ENCODE assay signal across 8 mouse cellular contexts in genomic region chr7:140955758-140956555, GRCm38 (mm10). TPM values are rescaled to one million over a fixed set of nuclear protein-coding genes. Genes with fewer than 3 reads are reported as not detected.
DNase-seq lines count a peak whose midpoint lies in the region; ATAC-seq and TF ChIP-seq lines count a peak whose summit lies in the region.

TSS of gene Gm45717 (minus strand) at chr7:140955937.
TSS of gene Ifitm2 (minus strand) at chr7:140955987.

- no peak for TF ChIP-seq CTCF in layer of hippocampus, adult 2 months (conservative IDR thresholded peaks at IDR 0.05)

- H3K36me3 ChIP-seq in intestine, embryonic 15.5 days: 0 out of 2 replicates have a peak, but pooled peaks cover 3% of the 10 kb centered on the region
- H3K36me3 ChIP-seq in liver, embryonic 13.5 days: 0 out of 2 replicates have a peak, but pooled peaks cover 4% of the 10 kb centered on the region

- peak within 1 kb of the TSS; percentile 63 for H3K9ac ChIP-seq in intestine, embryonic 15.5 days
- H3K9ac ChIP-seq in liver, embryonic 13.5 days: peak within 1 kb of the TSS; percentile 68

- H3K4me1 ChIP-seq in intestine, embryonic 15.5 days (replicated peaks): peaks cover 42% of the 10 kb centered on the region
- H3K4me1 ChIP-seq in liver, embryonic 13.5 days (replicated peaks): peaks cover 50% of the 10 kb centered on the region

- H3K27me3 ChIP-seq in intestine, embryonic 15.5 days (replicated peaks): no peaks in the 10 kb centered on the region
- no peaks in the 10 kb centered on the region for H3K27me3 ChIP-seq in liver, embryonic 13.5 days

- H3K9me3 ChIP-seq in intestine, embryonic 15.5 days: no peaks in the 10 kb centered on the region
- H3K9me3 ChIP-seq in liver, embryonic 13.5 days (replicated peaks): no peaks in the 10 kb centered on the region

- DNase-seq in layer of hippocampus, adult 2 months (ENCODE audit: low spot score in 2 of 2): peak in 1 of 2 experiments; percentile 23
- no peak for DNase-seq in layer of hippocampus, postnatal 10 days (ENCODE audit: low spot score in 2 of 2)
- peak; percentile 90 for DNase-seq in embryo, embryonic 10 days (ENCODE audit: low spot score)
- DNase-seq in liver, embryonic 13.5 days: peak; percentile 27
- DNase-seq in neural tube, embryonic 10.5 days (ENCODE audit: extremely low spot score, low spot score): peak; percentile 54
- no peak for DNase-seq in T-cell, adult 2 months (ENCODE audit: low spot score)

- peak within 1 kb of the TSS; percentile 65 for H3K27ac ChIP-seq in layer of hippocampus, adult 2 months
- peak within 1 kb of the TSS; percentile 95 for H3K27ac ChIP-seq in intestine, embryonic 15.5 days
- peak within 1 kb of the TSS; percentile 83 for H3K27ac ChIP-seq in liver, embryonic 13.5 days

- H3K4me3 ChIP-seq in layer of hippocampus, adult 2 months: peak within 1 kb of the TSS; percentile 35
- peak within 1 kb of the TSS; percentile 60 for H3K4me3 ChIP-seq in intestine, embryonic 15.5 days (replicated peaks)
- H3K4me3 ChIP-seq in liver, embryonic 13.5 days (replicated peaks): peak within 1 kb of the TSS; percentile 60

- 4% methylated on average over 11 of the region's 11 CpGs for WGBS in intestine, embryonic 15.5 days
- WGBS in liver, embryonic 13.5 days (ENCODE audit: insufficient replicate concordance): 13% methylated on average over 11 of the region's 11 CpGs

- peak within 1 kb of the TSS; percentile 84 for H3K4me2 ChIP-seq in intestine, embryonic 15.5 days (replicated peaks)
- H3K4me2 ChIP-seq in liver, embryonic 13.5 days: peak within 1 kb of the TSS; percentile 66

- peak; percentile 67 for ATAC-seq in granulocyte monocyte progenitor cell, adult 5-6 weeks (replicated peaks; ENCODE audit: poor library complexity, severe bottlenecking)
- peak; percentile 92 for ATAC-seq in intestine, embryonic 15.5 days
- ATAC-seq in liver, embryonic 13.5 days (ENCODE audit: low read depth): peak; percentile 71

RNA-seq across cellular contexts. Expression of gene Gm45717, which starts in this region (rescaled TPM):
- total RNA-seq in layer of hippocampus, adult 2 months (2021): not detected
- not detected for total RNA-seq in layer of hippocampus, postnatal 10 days (2021)
- not detected in 2 replicates for total RNA-seq in granulocyte monocyte progenitor cell, adult 5-6 weeks (2014; fragmentation: Nextera tagmentation)
- not detected in 2 replicates for total RNA-seq in granulocyte monocyte progenitor cell, adult 5-6 weeks (2017)
- polyA plus RNA-seq in intestine, embryonic 15.5 days (2015; fragmentation: Nextera tagmentation; extraction: Ambion mirVana): 0.69 TPM in 1 of 2 replicates, not detected in the other
- polyA plus RNA-seq in liver, embryonic 13.5 days (2015; fragmentation: Nextera tagmentation; extraction: Ambion mirVana): not detected in 2 replicates

RNA-seq across cellular contexts. Expression of gene Ifitm2, which starts in this region (rescaled TPM):
- total RNA-seq in layer of hippocampus, adult 2 months (2021): 10 to 100 TPM; 13.0 to 16.3 TPM
- total RNA-seq in layer of hippocampus, postnatal 10 days (2021): 10 to 100 TPM; 20.3 to 27.0 TPM
- total RNA-seq in granulocyte monocyte progenitor cell, adult 5-6 weeks (2014; fragmentation: Nextera tagmentation): 555 and 581 TPM in 2 replicates
- 354 and 388 TPM in 2 replicates for total RNA-seq in granulocyte monocyte progenitor cell, adult 5-6 weeks (2017)
- 1,251 and 1,347 TPM in 2 replicates for polyA plus RNA-seq in intestine, embryonic 15.5 days (2015; fragmentation: Nextera tagmentation; extraction: Ambion mirVana)
- polyA plus RNA-seq in liver, embryonic 13.5 days (2015; fragmentation: Nextera tagmentation; extraction: Ambion mirVana): 309 and 331 TPM in 2 replicates

Comparison
In these comparisons a context has a peak if more than half of its experiments do, and no peak if none do; other contexts are left out.
1. RNA of gene Ifitm2 (total RNA-seq): 354 to 581 TPM in granulocyte monocyte progenitor cell, adult 5-6 weeks; 20.3 to 27.0 TPM in layer of hippocampus, postnatal 10 days and 13.0 to 16.3 TPM in layer of hippocampus, adult 2 months; every median in the first group is over 10 times any median in the second.
2. DNase-seq: peak in embryo, embryonic 10 days (single experiment), liver, embryonic 13.5 days (single experiment) and neural tube, embryonic 10.5 days (single experiment); none in layer of hippocampus, postnatal 10 days (0 of 2) and T-cell, adult 2 months (single experiment).
3. Peak in every context shown above with its lines, with median percentiles within 50 percentile points of each other: H3K27ac ChIP-seq, H3K4me3 ChIP-seq and ATAC-seq.